Mouse (Mus musculus) thymus, adult 2 months (tissue): ENCODE data around the gene Eif4e3.
A peak's percentile ranks its signal among the peaks of the same experiment; 100 is the strongest.

Experiments
- CTCF ChIP-seq: fragments of 200-500 bp; IDR thresholded peaks from 2 replicates; pipeline ENCODE4 v1.5.1; 2012; ENCODE audit warnings: mild to moderate bottlenecking, control low read depth, low read length, moderate library complexity, borderline replicate concordance; ENCODE audit not compliant: control insufficient read depth, poor library complexity, insufficient read depth; ENCODE audit errors: extremely low read depth
- POLR2A ChIP-seq: fragments of 200-500 bp; IDR thresholded peaks from 2 replicates; pipeline ENCODE4 v1.6.1; 2012; ENCODE audit warnings: mild to moderate bottlenecking, low read length, control low read depth, moderate library complexity; ENCODE audit not compliant: control insufficient read depth, poor library complexity, insufficient read depth; ENCODE audit errors: extremely low read depth

DNA sequence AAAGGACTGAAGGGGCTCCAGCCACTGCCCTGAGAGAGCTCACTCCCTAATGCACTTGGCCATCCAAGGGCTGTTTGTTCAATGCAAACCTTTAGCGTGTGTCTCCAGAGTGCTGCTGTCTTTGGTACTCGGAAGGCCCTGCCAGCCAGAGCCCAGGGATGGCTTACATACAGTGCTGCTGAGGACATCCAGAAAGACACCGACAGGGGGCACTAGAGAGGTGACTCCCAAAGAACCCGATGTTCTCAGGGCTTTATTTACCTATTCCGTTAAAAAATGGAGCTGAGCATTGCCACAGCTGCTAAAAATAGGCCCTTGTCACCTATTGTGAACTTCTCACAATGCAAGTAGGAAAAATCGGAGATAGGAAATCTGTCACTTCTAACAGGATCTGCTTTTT lies 54.7 kb downstream of the Eif4e3 start:
- TF ChIP-seq POLR2A (no peak), CTCF (peak; percentile 42; the same call in 1 of the 2 replicates)
